Mouse (Mus musculus) gastrocnemius, adult 2 months (tissue): Measurements from ENCODE around the gene Dlst. TPM values are rescaled to one million over a fixed set of nuclear protein-coding genes. Genes with fewer than 3 reads are reported as not detected.
"Not testable (repeated sequence)": the region's sequence is repeated elsewhere in the genome, so short reads cannot be mapped to it uniquely, and the experiment has no call there.

Experiments
- DNase-seq: peaks from one replicate; pipeline ENCODE4 v3.0.0; 2022
- H3K27ac ChIP-seq: fragments of 200-600 bp; 2 replicates; pipeline ENCODE4 v1.8.1; 2022; ENCODE audit warnings: mild to moderate bottlenecking
- H3K4me3 ChIP-seq: fragments of 200-600 bp; 2 replicates; pipeline ENCODE4 v1.8.1; 2022; ENCODE audit warnings: mild to moderate bottlenecking, moderate library complexity
- CTCF ChIP-seq: fragments of 200-600 bp; IDR thresholded peaks from 2 replicates; pipeline ENCODE4 v1.8.1; 2022; ENCODE audit warnings: antibody characterized with exemption, mild to moderate bottlenecking, moderate library complexity
- intact Hi-C: fragments of 180-260 bp; cut with DNase I; formaldehyde crosslinking; loops from one replicate; pipeline ENCODE4 v1.15.1; 2025
- total RNA-seq, 2 experiments: library from RNA; stranded (reverse); gene quantifications; 2 replicates each; pipeline ENCODE4 v1.2.3; 2021

Dlst gene
- total RNA-seq, 2 experiments from 2014 or later: 247 to 365 TPM

GRCm38 (mm10) chr12:85123645-85124044 lies 13.0 kb downstream of the Dlst start:
- DNase-seq: no peak
- TF ChIP-seq CTCF: no peak
- no peak overlapping the region for H3K27ac ChIP-seq
- no peak overlapping the region for H3K4me3 ChIP-seq
- intact Hi-C loops: no loop called here

- DNase-seq: no peak
- intact Hi-C loops: no loop called here
- Histone ChIP-seq H3K4me3 (no peak overlapping the region), H3K27ac (no peak overlapping the region)
- TF ChIP-seq CTCF: no peak
Measured at GRCm38 (mm10) chr12:85124751-85125150, 14.1 kb downstream of the Dlst start.

GRCm38 (mm10) chr12:85126986-85127603 lies 16.5 kb downstream of the Dlst start:
- no peak overlapping the region for H3K27ac ChIP-seq

GRCm38 (mm10) chr12:85129426-85129978 lies 18.9 kb downstream of the Dlst start:
- Histone ChIP-seq H3K27ac (peak overlapping the region; percentile 62; the same call in 1 of the 2 replicates), H3K4me3 (no peak overlapping the region)
- TF ChIP-seq CTCF: no peak
- intact Hi-C loops: no loop called here
- DNase-seq: no peak

More at GRCm38 (mm10) chr12:85126986-85127603, 16.5 kb downstream of the Dlst start:
- TF ChIP-seq CTCF: no peak
- intact Hi-C loops: no loop called here
- DNase-seq: no peak
- no peak overlapping the region for H3K4me3 ChIP-seq

- Histone ChIP-seq H3K27ac (no peak overlapping the region), H3K4me3 (no peak overlapping the region)
- intact Hi-C loops: no loop called here
- DNase-seq: no peak
- TF ChIP-seq CTCF: no peak
Measured at GRCm38 (mm10) chr12:85131361-85131760, 20.7 kb downstream of the Dlst start.

GRCm38 (mm10) chr12:85134043-85134794 lies 23.6 kb downstream of the Dlst start:
- H3K4me3 ChIP-seq: no peak overlapping the region
- intact Hi-C loops: no loop called here
- H3K27ac ChIP-seq: no peak overlapping the region
- TF ChIP-seq CTCF: no peak
- DNase-seq: no peak

GRCm38 (mm10) chr12:85135513-85136470 lies 25.2 kb downstream of the Dlst start:
- peak; percentile 47 for DNase-seq
- intact Hi-C loops: no loop called here
- no peak overlapping the region for H3K27ac ChIP-seq
- H3K4me3 ChIP-seq: no peak overlapping the region
- no peak for TF ChIP-seq CTCF

- H3K27ac ChIP-seq: no peak overlapping the region
- TF ChIP-seq CTCF: no peak
- DNase-seq: no peak
- intact Hi-C loops: no loop called here
- H3K4me3 ChIP-seq: no peak overlapping the region
Measured at GRCm38 (mm10) chr12:85136627-85137026, 26.0 kb downstream of the Dlst start.

- no peak for TF ChIP-seq CTCF
- intact Hi-C loops: loop anchor here (10.0 kb wide), 1 partner anchor 345 kb away; no protein-coding TSS in a partner anchor
- H3K4me3 ChIP-seq: 0 out of 2 replicates have a peak overlapping the region, but pooled peaks have one; percentile 17
- H3K27ac ChIP-seq: no peak overlapping the region
- no peak for DNase-seq
Measured at GRCm38 (mm10) chr12:85140036-85140701, 29.5 kb downstream of the Dlst start.

GRCm38 (mm10) chr12:85141096-85141495 lies 30.5 kb downstream of the Dlst start:
- intact Hi-C loops: loop anchor here (10.0 kb wide), 1 partner anchor 344 kb away; no protein-coding TSS in a partner anchor
- H3K4me3 ChIP-seq: no peak overlapping the region
- no peak for DNase-seq
- no peak for TF ChIP-seq CTCF
- no peak overlapping the region for H3K27ac ChIP-seq

- TF ChIP-seq CTCF: peak; percentile 96
- peak; percentile 90 for DNase-seq
- Histone ChIP-seq H3K4me3 (no peak overlapping the region), H3K27ac (peak overlapping the region; percentile 64; the same call in 1 of the 2 replicates)
- intact Hi-C loops: loop anchor here (1.0 to 10.0 kb wide), 2 partner anchors 162 to 342 kb away; no protein-coding TSS in a partner anchor
Measured at GRCm38 (mm10) chr12:85142803-85143202, 32.2 kb downstream of the Dlst start.

- not testable (repeated sequence) for H3K27ac ChIP-seq, DNase-seq, H3K4me3 ChIP-seq
- intact Hi-C loops: loop anchor here (10.0 kb wide), 1 partner anchor 341 kb away; no protein-coding TSS in a partner anchor
- peak; percentile 58 for TF ChIP-seq CTCF
Measured at GRCm38 (mm10) chr12:85144276-85144675, 33.6 kb downstream of the Dlst start.
